Mouse (Mus musculus) kidney, adult 18-20 months (tissue): ENCODE measurements at regions not wholly inside any gene's neighbourhood (a gene's known extent, or its start where the extent isn't known, plus 50 kb on each side); places are given as distances from the start of the nearest gene placed in this dataset.
"Not testable (repeated sequence)": the region's sequence is repeated elsewhere in the genome, so short reads cannot be mapped to it uniquely, and the experiment has no call there.

Experiments used
- DNase-seq: peaks from one replicate; pipeline ENCODE4 v3.0.0; 2021

DNA sequence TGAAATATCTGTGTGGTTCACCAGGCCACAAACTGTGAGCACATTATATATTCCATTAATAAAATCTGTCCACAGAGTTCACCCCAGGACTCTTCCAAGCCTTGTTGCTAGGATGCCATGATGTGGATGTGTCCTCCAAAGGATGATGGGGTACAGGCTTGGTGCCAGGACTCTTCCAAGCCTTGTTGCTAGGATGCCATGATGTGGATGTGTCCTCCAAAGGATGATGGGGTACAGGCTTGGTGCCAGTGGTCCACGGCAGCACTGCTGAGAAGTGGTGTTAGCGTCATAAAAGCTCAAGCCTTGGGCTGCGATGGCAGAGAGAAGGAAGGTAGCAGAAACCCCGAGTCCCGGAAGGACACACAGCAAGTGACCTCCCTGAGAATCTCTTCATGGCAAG lies 153.4 kb downstream of the Srek1 start:
- DNase-seq = not testable (repeated sequence)

DNA sequence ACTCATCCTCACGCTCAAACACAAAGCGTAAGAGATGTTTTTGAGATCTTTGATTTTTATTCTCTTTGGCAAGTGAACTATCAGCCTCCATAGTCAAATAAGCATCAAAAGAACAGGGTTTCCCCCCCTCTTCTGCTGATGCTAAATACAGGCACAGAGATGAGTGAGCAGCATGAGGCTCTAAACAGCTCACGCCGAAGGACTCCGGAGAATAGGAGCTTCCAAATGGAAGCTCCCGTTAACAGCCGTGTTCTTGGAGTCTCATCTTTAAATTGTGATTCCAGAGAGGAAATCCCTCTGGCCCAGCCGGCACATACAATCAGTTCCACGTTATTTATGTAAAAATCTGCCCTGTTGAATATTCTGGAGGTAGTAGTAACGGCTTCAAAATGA lies 161.1 kb downstream of the Srek1 start:
- no peak for DNase-seq

DNA sequence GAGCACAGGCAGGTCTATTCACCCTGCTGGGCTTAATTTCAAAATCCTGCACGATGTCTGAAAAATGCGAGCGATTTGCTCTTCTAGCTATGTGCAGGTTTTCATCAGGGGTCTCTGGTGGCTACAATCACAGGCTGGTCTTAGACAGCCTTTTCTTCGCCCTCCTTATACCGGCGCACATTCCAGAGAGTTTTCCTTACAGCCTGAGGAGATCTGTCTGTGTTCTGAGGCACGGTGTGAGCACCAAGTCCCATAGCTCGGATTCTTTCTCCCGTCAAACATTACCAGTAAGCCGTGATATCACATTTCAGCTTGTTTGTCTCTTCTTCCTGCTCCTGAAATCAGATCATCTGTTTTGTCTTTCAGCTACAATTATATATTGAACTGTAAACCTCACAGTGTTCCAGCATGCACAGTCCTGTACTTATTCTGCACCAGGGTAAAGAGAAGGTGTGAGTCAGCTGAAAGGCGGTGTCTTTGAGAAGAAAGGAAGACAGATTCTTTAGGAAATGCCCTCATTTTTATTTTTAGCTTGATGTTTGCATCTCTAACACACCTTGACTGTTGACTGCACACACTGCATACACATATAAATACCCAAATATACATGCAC lies 161.6 kb downstream of the Srek1 start:
- no peak for DNase-seq

DNA sequence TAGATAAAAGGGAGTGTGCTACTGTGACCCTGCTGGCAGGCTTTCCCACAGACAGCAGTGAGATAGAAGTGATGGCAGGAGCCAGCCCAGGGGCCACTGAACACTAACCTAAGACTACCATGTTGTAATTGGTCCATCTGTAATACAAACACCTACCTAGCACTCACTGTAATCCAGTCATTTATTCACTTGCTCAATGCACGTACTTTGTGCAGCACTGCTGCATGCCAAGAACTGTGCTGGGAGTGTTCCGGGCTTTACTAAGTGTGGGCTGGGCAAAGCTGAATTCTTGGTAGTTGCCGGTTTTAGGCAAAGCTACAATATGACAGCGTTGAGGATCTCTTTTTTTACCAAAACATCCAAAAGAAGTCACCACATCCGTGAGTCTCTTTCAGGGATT lies 172.1 kb downstream of the Srek1 start:
- peak; percentile 4 for DNase-seq

DNA sequence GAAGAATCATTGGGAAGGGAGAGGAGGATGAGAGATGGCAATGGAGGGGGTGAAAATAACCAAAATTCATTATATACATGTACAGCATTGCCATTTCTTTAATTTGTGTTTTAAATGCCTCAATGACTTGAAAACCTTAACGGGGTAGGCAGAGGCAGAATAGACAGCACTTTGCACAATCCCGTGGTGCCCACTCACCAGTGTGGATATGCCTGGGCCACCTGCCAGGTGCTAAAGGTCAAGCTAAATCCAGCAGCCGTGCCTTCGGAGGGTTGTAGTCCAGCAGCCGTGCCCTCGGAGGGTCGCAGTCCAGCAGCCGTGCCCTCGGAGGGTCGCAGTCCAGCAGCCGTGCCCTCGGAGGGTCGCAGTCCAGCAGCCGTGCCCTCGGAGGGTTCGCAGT lies 182.0 kb downstream of the Srek1 start:
- peak; percentile 21 for DNase-seq

DNA sequence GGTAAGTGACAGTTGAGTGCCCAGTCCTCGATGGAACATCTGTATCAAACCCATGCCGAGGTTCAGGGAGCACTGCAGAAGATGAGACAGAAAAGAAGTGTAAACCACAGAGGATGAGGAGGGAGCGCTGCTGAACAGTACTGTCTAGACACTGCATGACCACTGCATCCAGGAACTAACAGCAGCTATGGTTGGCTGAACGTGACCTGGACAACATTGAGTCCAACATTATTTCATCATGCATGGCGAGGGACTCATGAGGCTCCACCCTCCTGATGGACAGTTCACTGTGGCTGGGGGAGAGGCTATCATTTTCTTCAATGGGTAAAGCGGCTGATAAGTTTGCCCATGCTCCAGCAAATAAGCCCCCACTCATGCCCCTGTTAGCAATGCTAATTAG lies 182.5 kb downstream of the Srek1 start:
- no peak for DNase-seq

DNA sequence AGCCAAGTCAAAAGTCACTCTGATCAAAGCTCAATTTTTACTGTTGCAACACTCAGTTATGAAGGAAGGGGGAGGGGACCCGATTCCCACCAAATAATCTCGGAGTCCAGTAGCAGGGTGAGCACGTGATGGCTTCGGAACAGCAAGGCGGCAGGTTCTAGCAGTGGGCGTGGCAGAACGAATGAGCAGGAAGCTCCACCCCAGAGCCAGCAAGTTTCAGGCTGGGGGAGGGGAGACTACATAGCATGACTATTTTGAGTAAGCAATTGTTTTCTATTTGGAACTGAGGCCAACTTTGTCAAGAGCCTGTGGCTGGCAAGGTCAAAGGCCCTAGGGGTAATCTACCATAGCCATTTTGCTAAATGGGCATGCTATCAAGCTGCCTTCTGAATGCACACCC lies 183.0 kb downstream of the Srek1 start:
- not testable (repeated sequence) for DNase-seq

DNA sequence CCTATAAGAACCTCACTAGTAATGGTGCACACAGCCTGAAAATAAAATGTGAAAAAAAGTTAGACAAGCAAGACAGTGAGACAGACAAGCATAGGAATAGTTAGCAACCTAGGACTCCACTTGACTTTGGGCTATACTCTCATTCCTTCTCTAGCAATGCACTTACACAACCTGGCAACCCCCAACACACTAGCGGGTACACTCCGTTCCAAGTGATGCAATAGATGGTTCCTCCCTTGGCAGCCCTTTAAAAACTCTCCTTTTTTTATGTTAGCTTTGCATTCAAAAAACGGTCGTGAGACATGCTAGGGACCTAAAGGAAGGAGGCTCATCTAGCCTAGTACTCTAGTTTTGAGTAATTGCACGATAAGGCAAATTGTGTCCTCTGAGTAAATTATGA lies 184.8 kb downstream of the Srek1 start:
- DNase-seq = no peak

DNA sequence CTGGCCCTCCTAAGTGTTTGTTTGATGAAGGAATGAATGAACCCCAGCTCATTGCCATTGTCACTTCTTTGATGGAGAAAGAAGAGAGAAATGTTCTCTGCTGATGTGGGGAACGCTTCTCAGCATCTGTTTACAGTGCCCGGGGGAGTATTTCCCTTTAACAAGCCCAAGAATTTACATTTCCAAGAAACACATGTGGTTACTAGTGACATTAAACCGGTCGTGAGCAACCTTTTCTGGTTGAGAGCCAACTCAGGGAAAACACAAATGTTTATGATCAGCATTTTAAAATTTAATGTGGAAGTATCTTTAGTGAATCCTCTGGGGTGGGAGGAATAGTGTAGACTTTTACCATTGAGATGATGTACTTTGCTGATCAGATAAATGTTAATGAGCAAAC lies 197.6 kb downstream of the Srek1 start:
- no peak for DNase-seq

DNA sequence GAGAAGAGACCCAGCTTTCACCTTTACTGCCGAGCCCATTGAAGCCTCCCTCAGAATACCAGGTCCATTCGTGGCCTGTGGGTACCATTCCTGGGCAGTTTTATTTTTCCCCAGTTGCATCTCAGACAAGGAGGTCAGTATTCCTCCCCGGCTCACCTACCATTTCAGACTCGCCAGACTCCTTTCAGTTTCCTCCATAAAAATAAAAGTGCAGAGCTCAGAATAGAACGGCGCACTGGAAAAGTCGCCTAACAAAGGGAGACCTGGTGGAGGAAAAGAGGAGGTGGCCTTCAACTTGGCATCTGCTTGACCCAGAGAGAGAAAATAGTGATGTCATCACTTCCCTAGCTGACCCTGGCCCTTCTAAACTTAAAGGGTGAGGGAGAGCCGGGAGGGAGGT lies 209.7 kb downstream of the Srek1 start:
- no peak for DNase-seq

DNA sequence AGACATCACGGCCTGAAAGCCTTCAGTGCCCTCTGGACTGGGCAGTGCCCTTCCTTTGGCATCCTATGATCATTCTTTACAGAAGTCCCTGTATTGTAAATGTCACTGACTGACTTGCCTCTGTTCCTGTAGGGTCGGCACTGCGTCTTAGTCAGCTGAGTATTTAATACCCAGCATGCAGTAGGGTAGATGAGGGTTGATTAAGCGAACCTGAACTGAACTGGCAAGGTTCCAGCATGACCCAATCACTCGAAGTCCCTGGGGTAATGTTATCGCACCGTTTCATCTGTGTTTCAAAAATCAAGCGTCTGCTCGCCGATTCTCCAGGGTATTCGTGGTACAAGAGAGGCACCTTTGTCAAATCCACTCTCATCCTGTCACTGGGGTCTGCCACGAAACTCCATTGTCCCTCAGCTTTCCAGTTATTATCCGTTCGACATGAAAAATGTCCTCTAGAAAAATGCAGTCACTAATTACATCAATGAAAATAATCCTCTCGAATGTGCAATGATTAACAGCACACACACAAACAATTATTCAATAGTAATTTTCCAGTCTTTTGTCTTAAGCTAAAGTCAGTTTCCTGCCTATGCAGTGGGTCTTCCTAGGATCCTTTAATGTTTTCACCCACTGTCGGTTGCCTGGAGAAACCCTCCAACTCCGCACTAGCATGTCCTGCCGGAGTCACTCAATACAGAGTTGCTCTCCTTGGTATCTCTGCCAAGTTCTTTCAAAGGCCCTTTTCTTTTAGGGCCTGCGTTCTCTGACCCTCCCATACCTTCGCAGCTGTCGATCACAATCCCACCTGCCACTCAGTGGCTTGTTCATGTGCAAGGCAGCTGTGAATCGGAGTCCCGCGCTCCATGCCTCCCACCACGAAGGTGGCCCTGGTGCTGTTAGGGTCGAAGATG lies 212.4 kb downstream of the Srek1 start:
- no peak for DNase-seq

DNA sequence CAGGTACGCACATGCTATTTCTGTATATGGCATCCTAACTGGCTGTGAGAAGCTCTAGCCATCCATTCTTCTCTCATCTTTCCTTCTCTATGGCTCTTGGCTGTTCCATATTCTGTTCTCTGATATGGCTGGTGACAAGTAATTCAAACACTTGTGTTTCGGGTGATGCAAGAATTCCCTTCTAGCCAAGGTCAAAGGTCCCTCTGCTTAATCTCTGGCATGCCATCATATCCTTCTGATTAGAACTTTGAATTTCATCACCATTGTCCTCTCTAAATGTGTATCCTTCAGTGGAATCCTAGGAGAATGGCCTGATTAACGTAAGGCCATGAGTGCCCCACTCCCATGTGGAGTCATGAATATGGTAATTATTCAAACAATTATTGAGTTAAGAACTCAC lies 215.5 kb downstream of the Srek1 start:
- no peak for DNase-seq

DNA sequence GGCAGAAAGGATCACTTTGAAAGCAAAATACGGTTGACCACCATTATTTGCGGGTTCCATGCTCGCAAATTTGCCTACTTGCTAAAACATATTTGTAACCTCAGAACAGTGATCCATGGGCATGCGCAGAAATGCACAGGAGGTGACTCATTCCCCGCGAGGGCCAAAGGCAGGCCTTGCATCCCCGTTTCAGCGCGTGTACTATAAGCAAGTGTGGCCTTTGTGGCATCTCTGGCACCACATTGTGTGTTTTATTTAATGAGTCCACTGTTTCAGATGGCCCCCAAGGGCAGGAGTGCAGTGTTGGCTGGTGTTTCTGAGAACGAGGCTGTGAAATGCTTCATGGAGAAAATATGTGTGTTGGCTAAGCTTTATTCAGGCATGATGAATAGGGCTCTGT lies 205.3 kb upstream of the Mast4 start:
- DNase-seq = no peak

DNA sequence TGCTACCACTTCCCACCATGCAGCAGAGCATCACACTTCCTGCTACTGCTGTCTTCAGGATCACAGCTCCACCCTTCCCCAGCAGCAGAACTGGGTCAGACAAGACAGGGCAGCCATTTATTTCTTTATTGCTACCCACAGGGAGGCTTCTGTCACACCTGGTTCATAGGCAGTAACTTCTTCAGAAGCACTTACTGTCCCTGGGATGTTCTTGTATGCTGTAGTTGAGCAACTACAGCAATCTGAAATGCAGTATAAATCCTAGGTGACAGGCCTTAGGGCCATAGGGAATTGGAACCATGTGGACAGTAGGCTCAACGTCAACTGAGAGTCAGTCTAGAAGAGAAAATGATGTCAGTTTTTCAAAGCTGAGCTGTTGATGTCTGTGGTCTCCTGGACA lies 179.5 kb upstream of the Mast4 start:
- DNase-seq = no peak

DNA sequence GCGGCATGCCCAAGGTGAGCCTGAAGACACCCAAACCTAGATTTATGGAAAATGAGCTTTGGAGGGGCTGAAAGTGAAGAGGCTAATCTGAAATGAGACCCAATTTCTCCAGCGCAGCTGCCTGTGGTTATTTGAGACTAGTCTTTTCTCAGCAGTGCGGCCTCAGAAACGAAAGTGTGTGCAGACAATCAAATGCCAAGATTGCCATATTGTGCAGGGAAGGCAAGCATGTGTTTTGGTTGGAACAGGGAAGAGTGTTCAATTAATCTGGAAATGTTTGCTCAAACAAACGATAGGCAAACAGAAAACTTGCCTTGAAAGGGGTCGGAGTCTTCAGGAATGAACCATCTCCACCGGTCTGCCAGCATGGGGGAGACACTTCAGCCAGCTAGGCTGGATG lies 178.2 kb upstream of the Mast4 start:
- no peak for DNase-seq

DNA sequence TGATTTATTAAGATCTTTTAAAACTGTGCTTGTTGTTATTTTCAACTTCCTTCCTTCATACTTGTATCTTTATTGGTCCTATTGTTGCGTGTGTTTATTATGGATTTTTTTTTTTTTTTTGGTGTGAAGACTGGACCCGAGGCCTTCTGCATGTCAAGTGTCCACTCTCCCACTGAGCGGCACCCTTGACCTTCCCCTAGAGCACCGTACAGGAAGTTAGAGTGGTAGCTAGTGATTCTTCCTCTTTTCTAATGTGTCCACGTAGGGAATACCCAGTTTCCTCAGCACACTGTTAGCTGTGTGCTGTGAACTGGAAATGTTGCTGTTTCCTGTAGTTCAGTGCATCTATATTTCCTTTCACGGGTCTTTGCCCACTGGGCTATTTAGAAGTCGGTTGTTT lies 170.7 kb upstream of the Mast4 start:
- DNase-seq = no peak

DNA sequence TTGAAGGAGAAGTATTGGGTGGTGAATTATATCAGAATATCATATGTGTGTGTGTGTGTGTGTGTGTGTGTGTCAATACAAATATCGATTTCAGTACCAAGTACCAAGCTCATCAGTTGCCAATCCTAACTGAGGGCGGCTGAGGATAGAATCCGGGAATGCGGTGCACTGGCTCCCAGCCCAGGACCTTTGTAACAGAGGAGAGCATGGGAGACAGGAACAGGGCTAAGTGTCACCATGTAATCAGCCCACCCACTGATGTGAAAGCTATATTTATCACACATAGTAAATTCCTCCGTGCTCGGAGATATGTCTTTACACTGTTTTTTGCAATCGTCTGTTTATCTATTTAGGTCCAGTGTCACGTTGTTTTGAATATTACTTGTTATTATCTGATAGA lies 165.1 kb upstream of the Mast4 start:
- DNase-seq = no peak

DNA sequence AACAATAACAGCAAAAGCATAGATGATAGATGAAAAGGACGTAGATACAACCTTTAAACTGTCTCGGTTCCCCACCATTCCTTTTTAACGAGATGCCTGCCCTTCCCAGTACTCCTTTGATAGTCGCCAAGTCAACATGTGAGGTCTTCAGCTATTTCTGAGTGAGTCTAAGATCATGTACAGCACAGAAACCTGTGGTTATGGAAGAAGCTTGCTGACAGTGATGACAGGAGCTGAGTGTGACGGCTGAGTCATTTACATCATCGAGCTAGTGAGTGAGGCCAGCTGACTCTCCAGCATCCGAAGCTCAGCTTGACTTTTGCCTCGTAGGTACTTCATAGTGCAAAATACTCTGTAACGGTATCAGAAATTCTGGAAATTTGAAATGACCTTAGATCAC lies 160.1 kb upstream of the Mast4 start:
- DNase-seq = no peak

DNA sequence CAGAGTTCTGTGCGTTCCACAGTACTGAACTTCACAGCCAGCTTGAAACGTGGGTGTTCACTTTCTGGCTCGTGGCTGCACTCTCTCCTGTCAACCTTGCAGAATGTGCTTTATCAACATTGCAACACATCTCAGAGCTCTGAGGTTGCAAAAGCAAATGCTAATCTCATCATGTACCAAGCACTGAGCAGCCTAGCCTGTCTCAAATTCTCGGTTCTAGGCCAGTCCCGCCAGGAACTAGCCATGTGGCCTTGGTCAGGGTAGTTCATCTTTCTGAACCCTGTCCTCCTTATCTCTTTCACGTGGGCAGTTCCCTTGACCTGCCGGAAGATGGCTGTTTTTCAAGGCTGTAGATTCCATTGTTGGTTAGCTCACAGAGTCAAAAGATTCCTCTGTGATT lies 159.3 kb upstream of the Mast4 start:
- DNase-seq = no peak

DNA sequence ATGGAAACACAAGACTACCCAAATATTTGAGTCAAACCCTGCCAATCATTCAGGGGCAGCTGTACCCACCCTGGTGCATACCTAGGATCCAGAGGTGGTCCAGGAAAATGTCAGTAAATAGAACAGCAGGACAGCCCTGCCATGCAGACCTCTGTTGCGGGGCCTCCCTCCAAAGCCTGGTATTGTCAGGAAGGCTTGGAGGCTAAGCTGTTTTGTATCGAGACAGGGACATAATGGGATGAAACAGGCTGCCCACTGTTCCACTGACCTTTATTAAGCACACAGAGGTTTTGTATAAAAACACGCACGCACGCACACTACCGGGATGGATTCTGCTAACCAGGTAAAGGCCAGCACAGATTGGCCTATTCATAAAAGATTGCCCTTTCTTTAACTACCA lies 155.8 kb upstream of the Mast4 start:
- DNase-seq = no peak

DNA sequence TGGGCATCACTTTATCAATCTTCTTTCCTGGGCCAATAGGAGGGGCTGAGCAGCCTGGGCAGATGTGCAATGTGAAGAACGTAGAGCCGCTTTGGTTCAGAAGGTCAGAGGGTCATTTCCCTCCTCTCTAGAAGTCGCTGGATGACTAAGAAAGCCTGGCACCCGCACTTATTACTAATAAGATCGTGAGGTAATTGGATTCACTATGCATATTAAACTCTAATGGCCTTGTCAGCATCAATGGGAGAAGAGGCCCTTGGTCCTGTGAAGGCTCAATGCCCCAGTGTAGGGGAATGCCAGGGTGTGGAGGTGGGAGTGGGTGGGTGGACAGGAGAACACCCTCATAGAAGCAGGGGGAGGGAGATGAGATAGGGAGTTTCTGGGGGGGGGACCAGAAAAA lies 149.8 kb upstream of the Mast4 start:
- no peak for DNase-seq

DNA sequence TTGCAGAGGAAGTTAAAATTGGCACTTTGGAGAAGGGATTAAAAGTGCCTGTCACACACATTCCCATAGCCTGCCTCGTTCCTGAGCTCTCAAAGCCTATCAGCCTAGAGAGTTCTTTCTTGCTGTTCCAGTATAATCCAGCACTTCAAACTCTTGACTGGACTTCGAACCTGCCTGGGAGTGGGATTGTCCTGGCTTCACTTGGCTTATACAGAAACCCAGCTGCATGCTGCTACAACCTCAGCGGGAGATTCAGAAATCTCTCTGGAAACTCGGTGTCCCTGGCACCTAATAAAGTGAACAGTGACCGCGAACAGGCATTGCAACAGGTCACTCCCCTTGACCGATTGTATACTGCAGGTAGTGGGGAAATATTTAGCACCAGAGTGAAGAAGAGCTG lies 149.1 kb upstream of the Mast4 start:
- DNase-seq = peak; percentile 18

DNA sequence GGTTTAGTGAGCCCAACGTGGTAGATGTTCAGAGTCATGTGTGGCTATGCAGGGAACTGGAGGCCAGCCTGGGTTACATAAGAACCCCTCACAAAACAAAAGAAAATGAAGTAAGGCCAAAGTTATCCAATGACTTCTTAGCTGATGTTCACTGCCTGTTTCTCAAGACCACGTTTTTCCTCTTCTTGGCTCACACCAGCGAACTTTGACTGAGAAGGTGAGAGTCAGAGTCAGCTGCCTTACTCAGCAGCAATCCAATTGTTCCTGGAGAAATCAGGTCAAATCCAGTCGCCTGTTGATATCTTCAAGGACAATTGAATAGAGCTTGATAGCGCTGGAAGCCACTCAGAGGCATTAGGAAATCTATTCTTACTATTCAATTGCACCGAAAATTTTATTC lies 142.0 kb upstream of the Mast4 start:
- no peak for DNase-seq

DNA sequence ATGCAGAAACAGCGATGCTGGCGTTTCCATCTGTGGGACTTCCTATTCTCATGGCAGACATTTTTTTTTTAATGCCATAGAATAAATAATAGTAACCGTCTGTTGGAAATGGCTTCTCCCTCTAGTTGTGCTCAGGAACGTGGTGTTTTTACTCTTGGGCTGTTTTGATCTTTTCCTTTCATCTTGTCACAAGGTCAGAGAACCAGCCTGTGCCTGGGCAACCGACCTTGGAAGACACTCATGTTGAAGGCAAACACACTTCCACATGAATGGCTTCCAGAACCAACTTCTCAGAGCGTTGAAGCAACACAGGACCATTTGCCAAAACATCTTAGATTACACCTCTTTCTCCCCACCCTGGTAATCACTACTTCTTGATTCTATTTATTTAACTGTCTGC lies 137.9 kb upstream of the Mast4 start:
- DNase-seq = no peak

DNA sequence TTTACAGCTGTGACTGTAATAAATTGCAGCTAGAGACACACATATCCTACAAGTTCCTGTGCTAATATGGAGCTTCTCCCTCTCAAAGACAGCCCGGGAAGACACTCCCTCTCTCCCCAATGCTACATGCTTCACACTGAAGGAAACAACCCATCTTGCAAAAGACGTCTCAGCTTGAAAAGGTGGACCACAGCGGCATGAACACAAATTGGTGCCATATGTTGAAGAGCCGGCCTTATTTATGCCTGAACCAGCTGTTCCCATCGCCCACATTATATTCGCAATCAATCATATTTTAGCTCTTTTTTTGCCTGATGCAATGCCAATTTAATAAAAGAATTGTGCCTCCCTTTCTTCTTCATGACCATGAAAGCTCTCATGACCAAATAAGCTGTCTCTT lies 135.8 kb upstream of the Mast4 start:
- DNase-seq = no peak
